Mouse (Mus musculus) embryonic fibroblast, embryonic 13.5 days (primary cell): ENCODE data around the gene Gpr4.

Source experiments
- CTCF ChIP-seq: IDR thresholded peaks from 2 replicates; pipeline ENCODE4 v1.5.1; 2011; ENCODE audit warnings: mild to moderate bottlenecking, control low read depth, low read length, moderate library complexity, borderline replicate concordance; ENCODE audit not compliant: insufficient read depth
- POLR2A ChIP-seq: IDR thresholded peaks from 2 replicates; pipeline ENCODE4 v1.6.1; 2011; ENCODE audit warnings: low read depth, mild to moderate bottlenecking, control low read depth, low read length, moderate library complexity

DNA sequence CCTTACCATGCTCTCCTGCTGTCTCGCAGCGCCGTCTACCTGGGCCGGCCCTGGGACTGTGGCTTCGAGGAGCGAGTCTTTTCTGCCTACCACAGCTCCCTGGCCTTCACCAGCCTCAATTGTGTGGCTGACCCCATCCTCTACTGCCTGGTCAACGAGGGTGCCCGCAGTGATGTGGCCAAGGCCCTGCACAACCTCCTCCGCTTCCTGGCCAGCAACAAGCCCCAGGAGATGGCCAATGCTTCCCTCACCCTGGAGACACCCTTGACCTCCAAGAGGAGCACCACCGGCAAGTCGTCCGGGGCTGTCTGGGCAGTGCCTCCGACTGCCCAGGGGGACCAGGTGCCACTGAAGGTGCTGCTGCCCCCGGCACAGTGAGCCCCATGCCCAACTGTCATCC, 10.5 kb downstream of the Gpr4 start:
- TF ChIP-seq CTCF (no peak), POLR2A (no peak)
